Mouse (Mus musculus) CD4-positive naive resting alpha-beta T cell, adult 76 days (primary cell): ENCODE results near the gene 3110070M22Rik. TPM values are rescaled to one million over a fixed set of nuclear protein-coding genes. Genes with fewer than 3 reads are reported as not detected.

Experiments
- total RNA-seq: library from RNA; stranded (reverse); gene quantifications from one replicate; pipeline ENCODE4 v1.2.4, GENCODE M21; 2023

The 3110070M22Rik gene
- total RNA-seq, result 2.1 TPM

DNA sequence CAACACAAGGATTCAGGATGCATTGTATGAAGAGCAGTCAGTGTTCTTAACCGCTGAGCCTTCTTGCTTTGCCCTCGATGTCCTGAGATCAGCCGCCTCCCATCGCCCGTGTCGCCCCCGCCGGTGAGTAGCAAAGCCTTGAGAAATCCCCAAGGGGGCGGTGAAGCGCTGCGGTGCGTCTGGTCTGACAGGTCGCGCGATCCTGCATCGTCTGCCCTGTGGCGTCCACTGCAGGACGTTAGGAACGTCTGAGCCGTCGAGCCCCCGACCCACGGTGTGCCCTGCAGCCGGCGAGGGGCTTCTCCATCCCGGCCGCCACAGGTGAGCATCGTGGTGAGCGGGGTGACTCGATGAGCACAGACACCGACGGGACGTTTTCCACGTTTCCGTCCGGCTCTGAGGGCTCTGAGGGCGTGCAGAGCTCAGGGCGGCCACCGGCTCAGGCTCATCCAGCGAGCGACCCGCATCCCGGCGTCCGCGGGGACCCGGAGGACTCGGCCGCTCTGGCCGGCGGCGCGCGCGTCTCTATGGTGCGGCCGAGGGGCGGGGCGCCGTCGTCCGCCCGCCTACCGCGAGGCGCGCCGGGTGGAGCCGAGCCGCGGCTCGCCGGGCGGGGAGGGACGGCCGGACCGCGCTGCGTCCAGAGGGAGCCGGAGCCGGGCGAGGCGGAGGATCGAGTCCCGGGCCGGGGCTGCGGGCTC is at the start of gene 3110070M22Rik, which contains the start of gene Tmem267:
3110070M22Rik (minus strand) TSS at position 504 of the 701 bp plus-strand sequence.
Tmem267 (plus strand) TSS at position 160 of the 701 bp plus-strand sequence.

DNA sequence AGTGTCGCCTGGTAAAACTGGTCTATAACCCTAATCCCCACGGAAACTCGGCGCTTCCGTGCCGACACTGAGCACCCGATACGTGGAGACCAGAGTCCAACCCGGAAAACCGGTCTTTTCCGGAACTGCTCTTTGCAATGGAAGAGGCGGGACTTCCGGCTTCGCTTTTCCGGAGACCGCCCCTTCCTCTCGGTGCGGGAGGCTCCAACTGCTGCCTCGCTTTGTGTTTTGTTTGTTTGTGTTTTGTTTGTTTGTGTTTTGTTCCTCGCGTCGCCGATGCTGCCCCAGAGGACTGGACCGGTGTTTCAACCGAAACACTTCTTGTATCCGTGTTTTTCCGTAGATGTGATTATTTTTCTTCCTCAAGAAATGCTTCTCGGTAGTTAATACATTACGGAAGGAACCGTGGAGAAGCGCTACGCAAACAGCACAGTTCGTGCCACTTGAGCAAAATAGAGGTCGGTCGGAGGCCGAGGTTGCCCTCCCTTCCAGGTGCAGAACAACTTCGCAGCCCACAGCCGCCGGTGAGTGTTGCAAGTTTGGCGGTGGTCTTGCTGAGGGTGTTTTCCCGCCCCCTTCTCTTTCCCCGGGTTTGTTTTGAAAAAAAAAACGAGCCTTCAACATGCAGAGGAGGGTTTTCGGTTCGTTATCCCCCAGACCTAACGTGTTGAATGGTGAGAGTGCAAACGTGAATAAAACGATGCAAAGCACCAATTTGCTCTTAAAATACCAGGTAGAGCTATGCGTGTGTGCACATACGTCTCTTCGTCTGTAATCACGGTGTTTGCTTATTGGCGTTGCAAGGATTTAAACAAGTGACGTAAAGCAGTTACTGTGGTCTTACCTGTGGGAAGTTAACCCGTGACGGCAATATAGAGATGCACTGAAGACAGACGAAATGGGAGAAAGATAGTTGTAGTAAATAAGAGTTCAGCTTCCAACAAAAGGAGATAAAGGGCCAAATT is 25.3 kb downstream of the 3110070M22Rik start, which contains the start of gene 4833420G17Rik:
4833420G17Rik (plus strand) TSS at position 173 of the 965 bp plus-strand sequence.

Other genes starting within 250 kb of the 3110070M22Rik start
- 51.4 TPM for gene Paip1, start 59.8 kb downstream of the 3110070M22Rik start, total RNA-seq
- gene 4833420G17Rik, start 25.6 kb downstream of the 3110070M22Rik start, total RNA-seq, result 87.1 TPM
- gene Tmem267, start 344 bp downstream of the 3110070M22Rik start, total RNA-seq, result 8.8 TPM
- not detected for gene Ccl28, start 135.4 kb upstream of the 3110070M22Rik start, total RNA-seq
- 35.6 TPM for gene Hmgcs1, start 202.0 kb upstream of the 3110070M22Rik start, total RNA-seq